Mouse (Mus musculus) CH12.LX (cell line): ENCODE data around the gene Ddost. TPM values are rescaled to one million over a fixed set of nuclear protein-coding genes. Genes with fewer than 3 reads are reported as not detected.

Experiments
- DNase-seq: peaks from one replicate; pipeline ENCODE4 v3.0.0-alpha.2; 2013; ENCODE audit errors: extremely low read depth
- H3K27ac ChIP-seq: 2 replicates; pipeline ENCODE4 v1.5.1; 2012; ENCODE audit warnings: low read depth, mild to moderate bottlenecking, control low read depth, moderate library complexity; ENCODE audit not compliant: insufficient read depth
- H3K27me3 ChIP-seq: replicated peaks from 2 replicates; pipeline ENCODE3; 2012; ENCODE audit warnings: inconsistent platforms
- H3K36me3 ChIP-seq, 2 experiments: replicated peaks in 1 of 2; 2 replicates each; pipeline versions ENCODE3 to v1.6.1; 2012; ENCODE audit warnings: inconsistent platforms in 1 of 2, low read length in 1 of 2, mild to moderate bottlenecking in 1 of 2, mixed read lengths in 1 of 2, moderate library complexity in 1 of 2; ENCODE audit not compliant: control insufficient read depth in 1 of 2, insufficient read depth in 1 of 2
- H3K4me1 ChIP-seq, 2 experiments: 2 replicates each; pipeline ENCODE4 v1.6.1; 2012; ENCODE audit warnings: inconsistent platforms in 1 of 2, moderate library complexity in 1 of 2; ENCODE audit not compliant: insufficient read depth in 2 of 2, control insufficient read depth in 1 of 2
- H3K4me2 ChIP-seq: 2 replicates; pipeline ENCODE4 v1.6.1; 2012; ENCODE audit warnings: low read depth, mild to moderate bottlenecking, control low read depth; ENCODE audit not compliant: poor library complexity, insufficient read depth, severe bottlenecking
- H3K4me3 ChIP-seq, 3 experiments: fragments of 150-350 bp in 1 of 3; sonication (generic) in 1 of 3; replicated peaks in 1 of 3; 2 replicates each; pipeline versions ENCODE3 to v1.5.1; 2011 to 2012; ENCODE audit warnings: low read depth in 2 of 3, low read length in 2 of 3, mild to moderate bottlenecking in 2 of 3, moderate library complexity in 2 of 3, control low read depth in 1 of 3, improper control_type of control experiment in 1 of 3, inconsistent platforms in 1 of 3, mixed read lengths in 1 of 3; ENCODE audit not compliant: poor library complexity in 1 of 3
- H3K79me2 ChIP-seq: replicated peaks from 2 replicates; pipeline ENCODE4 v1.6.1; 2012; ENCODE audit warnings: mild to moderate bottlenecking, moderate library complexity; ENCODE audit not compliant: control insufficient read depth, poor library complexity, insufficient read depth, severe bottlenecking; ENCODE audit errors: extremely low read depth
- H3K9ac ChIP-seq: 2 replicates; pipeline ENCODE4 v1.6.1; 2012; ENCODE audit warnings: low read depth, mild to moderate bottlenecking, control low read depth, moderate library complexity; ENCODE audit not compliant: insufficient read depth
- H3K9me3 ChIP-seq: replicated peaks from 2 replicates; pipeline ENCODE3; 2012; ENCODE audit warnings: low read length, inconsistent platforms, mixed read lengths
- CHD1 ChIP-seq: IDR thresholded peaks from 2 replicates; pipeline ENCODE4 v1.6.1; 2012; ENCODE audit warnings: low read depth, low read length, improper control_type of control experiment, inconsistent platforms
- E2F4 ChIP-seq: IDR thresholded peaks from 2 replicates; pipeline ENCODE4 v1.6.1; 2011; ENCODE audit warnings: low read depth, low read length, improper control_type of control experiment; ENCODE audit not compliant: insufficient replicate concordance
- ELF1 ChIP-seq: IDR thresholded peaks from 2 replicates; pipeline ENCODE4 v1.6.1; 2014; ENCODE audit warnings: low read depth, mild to moderate bottlenecking, inconsistent platforms, low read length, improper control_type of control experiment
- GABPA ChIP-seq: IDR thresholded peaks from 2 replicates; pipeline ENCODE4 v1.6.1; 2012; ENCODE audit warnings: low read depth, low read length, improper control_type of control experiment, inconsistent platforms; ENCODE audit not compliant: insufficient replicate concordance
- IRF4 ChIP-seq: IDR thresholded peaks from 2 replicates; pipeline ENCODE4 v1.6.1; 2014; ENCODE audit warnings: low read depth, mild to moderate bottlenecking, inconsistent platforms, low read length, improper control_type of control experiment
- JUN ChIP-seq: IDR thresholded peaks from 2 replicates; pipeline ENCODE4 v1.6.1; 2011; ENCODE audit warnings: low read depth, mild to moderate bottlenecking, low read length, improper control_type of control experiment, moderate library complexity; ENCODE audit not compliant: insufficient read depth
- KAT2A ChIP-seq: IDR thresholded peaks from 2 replicates; pipeline ENCODE4 v1.6.1; 2012; ENCODE audit warnings: low read length, improper control_type of control experiment, inconsistent platforms; ENCODE audit not compliant: insufficient replicate concordance
- MAFK ChIP-seq: IDR thresholded peaks from 2 replicates; pipeline ENCODE4 v1.6.1; 2011; ENCODE audit warnings: low read length, improper control_type of control experiment; ENCODE audit not compliant: insufficient replicate concordance
- MAX ChIP-seq: IDR thresholded peaks from 2 replicates; pipeline ENCODE4 v1.6.1; 2011; ENCODE audit warnings: low read length, improper control_type of control experiment
- MAZ ChIP-seq: IDR thresholded peaks from 2 replicates; pipeline ENCODE4 v1.6.1; 2012; ENCODE audit warnings: low read depth, mild to moderate bottlenecking, inconsistent platforms, low read length, improper control_type of control experiment, moderate library complexity
- MXI1 ChIP-seq: IDR thresholded peaks from 2 replicates; pipeline ENCODE4 v1.6.1; 2011; ENCODE audit warnings: mild to moderate bottlenecking, low read depth, low read length, improper control_type of control experiment
- NELFE ChIP-seq: IDR thresholded peaks from 2 replicates; pipeline ENCODE4 v1.6.1; 2011; ENCODE audit warnings: low read depth, low read length, improper control_type of control experiment
- NRF1 ChIP-seq: IDR thresholded peaks from 2 replicates; pipeline ENCODE4 v1.6.1; 2014; ENCODE audit warnings: low read depth, mild to moderate bottlenecking, inconsistent platforms, low read length, improper control_type of control experiment, moderate library complexity
- PAX5 ChIP-seq: IDR thresholded peaks from 2 replicates; pipeline ENCODE4 v1.6.1; 2012; ENCODE audit warnings: low read length, inconsistent platforms, mixed read lengths
- POLR2A ChIP-seq: IDR thresholded peaks from 2 replicates; pipeline ENCODE4 v1.6.1; 2011; ENCODE audit warnings: low read depth, mild to moderate bottlenecking, improper control_type of control experiment, low read length
- POLR2AphosphoS2 ChIP-seq: IDR thresholded peaks from 2 replicates; pipeline ENCODE4 v1.6.1; 2011; ENCODE audit warnings: low read depth, low read length, improper control_type of control experiment
- RAD21 ChIP-seq: IDR thresholded peaks from 2 replicates; pipeline ENCODE4 v1.6.1; 2011; ENCODE audit warnings: low read depth, mild to moderate bottlenecking, low read length, improper control_type of control experiment, moderate library complexity
- SIN3A ChIP-seq: IDR thresholded peaks from 2 replicates; pipeline ENCODE4 v1.6.1; 2012; ENCODE audit warnings: low read length, improper control_type of control experiment, inconsistent platforms
- TBP ChIP-seq: conservative IDR thresholded peaks from 2 replicates; pipeline ENCODE4 v1.6.1; 2011; ENCODE audit warnings: low read depth, low read length, improper control_type of control experiment
- TCF12 ChIP-seq: IDR thresholded peaks from 2 replicates; pipeline ENCODE4 v1.6.1; 2014; ENCODE audit warnings: low read depth, mild to moderate bottlenecking, inconsistent platforms, low read length, improper control_type of control experiment
- UBTF ChIP-seq: IDR thresholded peaks from 2 replicates; pipeline ENCODE4 v1.6.1; 2012; ENCODE audit warnings: low read depth, mild to moderate bottlenecking, inconsistent platforms, low read length, improper control_type of control experiment, moderate library complexity
- USF2 ChIP-seq: conservative IDR thresholded peaks from 2 replicates; pipeline ENCODE4 v1.6.1; 2011; ENCODE audit warnings: low read depth, low read length, improper control_type of control experiment
- ZNF384 ChIP-seq: IDR thresholded peaks from 2 replicates; pipeline ENCODE4 v1.6.1; 2012; ENCODE audit warnings: low read depth, low read length, improper control_type of control experiment, inconsistent platforms
- dilution Hi-C: fragments of 300-500 bp; cut with MboI; formaldehyde crosslinking; loops from 2 replicates; pipeline ENCODE4 v1.14.3; 2020; ENCODE audit warnings: low sequenced_read_pairs; ENCODE audit not compliant: extremely low pct_unique_long_range_greater_than_20kb, extremely low pct_ligation_motif_present
- in situ Hi-C: fragments of 300-500 bp; cut with MboI; formaldehyde crosslinking; loops from 3 replicates; pipeline ENCODE4 v1.14.3; 2019; ENCODE audit warnings: low sequenced_read_pairs, low pct_ligation_motif_present, low pct_unique_long_range_greater_than_20kb, mixed read lengths
- polyA plus RNA-seq: library from polyadenylated mRNA; unstranded; fragments of >175 nt; gene quantifications from 2 replicates; pipeline ENCODE4 v1.2.1, GENCODE M21; 2012; ENCODE audit warnings: low read depth; ENCODE audit not compliant: insufficient read length
- total RNA-seq, 2 experiments: library from RNA; depleted of rRNA; stranded (reverse); fragments of 300-350 nt in 1 of 2; fragments of >200 nt in 1 of 2; gene quantifications; 2 replicates each; pipeline ENCODE4 v1.2.3; 2012 to 2014

The Ddost gene
- total and polyA plus RNA-seq, 3 experiments, result 163 to 186 (median 164) TPM

- dilution Hi-C loops, result no loop called here
- Histone ChIP-seq H3K36me3 (no peaks in the 10 kb centered on the region), H3K4me2 (no peak overlapping the region), H3K27ac (no peak overlapping the region), H3K4me3 (no peak overlapping the region), H3K79me2 (no peaks in the 10 kb centered on the region), H3K27me3 (peaks cover 12% of the 10 kb centered on the region), H3K9ac (no peak overlapping the region), H3K4me1 (peaks cover 0 to 6% of the 10 kb centered on the region in 2 experiments; a peak in 2 of 4 replicates), H3K9me3 (peaks cover 12% of the 10 kb centered on the region)
- TF ChIP-seq NRF1 (no peak), MAX (no peak), GABPA (no peak), MAZ (no peak), E2F4 (no peak), MAFK (no peak)
- no peak for DNase-seq
- in situ Hi-C loops, result loop anchor here (10.0 to 25.0 kb wide), 2 partner anchors 50 to 362 kb away; no protein-coding TSS in a partner anchor
Measured at GRCm38 (mm10) chr4:138324451-138324850, 19.9 kb downstream of the Ddost start.

GRCm38 (mm10) chr4:138325466-138326076, 21.0 kb downstream of the Ddost start:
- dilution Hi-C loops (no loop called here), in situ Hi-C loops (loop anchor here (10.0 kb wide), 1 partner anchor 49 kb away; no protein-coding TSS in a partner anchor)
- peak overlapping the region; percentile 68 for H3K9ac ChIP-seq
- DNase-seq, result peak; percentile 94
- peaks cover 12% of the 10 kb centered on the region for H3K9me3 ChIP-seq
- H3K27me3 ChIP-seq, result peaks cover 20% of the 10 kb centered on the region
- peak overlapping the region; percentile 53 to 72 (median 70) for H3K4me3 ChIP-seq
- H3K4me1 ChIP-seq, result peaks cover 0 to 6% of the 10 kb centered on the region in 2 experiments; a peak in 2 of 4 replicates
- H3K27ac ChIP-seq, result peak overlapping the region; percentile 58
- no peaks in the 10 kb centered on the region for H3K36me3 ChIP-seq
- peak overlapping the region; percentile 29; the same call in 1 of the 2 replicates for H3K4me2 ChIP-seq
- H3K79me2 ChIP-seq, result no peaks in the 10 kb centered on the region
- TF ChIP-seq MAZ (no peak), POLR2A (peak; percentile 53; the same call in 1 of the 2 replicates), MXI1 (no peak; the same call in 1 of the 2 replicates), UBTF (peak; percentile 78; the same call in 1 of the 2 replicates), ZNF384 (no peak)

DNA sequence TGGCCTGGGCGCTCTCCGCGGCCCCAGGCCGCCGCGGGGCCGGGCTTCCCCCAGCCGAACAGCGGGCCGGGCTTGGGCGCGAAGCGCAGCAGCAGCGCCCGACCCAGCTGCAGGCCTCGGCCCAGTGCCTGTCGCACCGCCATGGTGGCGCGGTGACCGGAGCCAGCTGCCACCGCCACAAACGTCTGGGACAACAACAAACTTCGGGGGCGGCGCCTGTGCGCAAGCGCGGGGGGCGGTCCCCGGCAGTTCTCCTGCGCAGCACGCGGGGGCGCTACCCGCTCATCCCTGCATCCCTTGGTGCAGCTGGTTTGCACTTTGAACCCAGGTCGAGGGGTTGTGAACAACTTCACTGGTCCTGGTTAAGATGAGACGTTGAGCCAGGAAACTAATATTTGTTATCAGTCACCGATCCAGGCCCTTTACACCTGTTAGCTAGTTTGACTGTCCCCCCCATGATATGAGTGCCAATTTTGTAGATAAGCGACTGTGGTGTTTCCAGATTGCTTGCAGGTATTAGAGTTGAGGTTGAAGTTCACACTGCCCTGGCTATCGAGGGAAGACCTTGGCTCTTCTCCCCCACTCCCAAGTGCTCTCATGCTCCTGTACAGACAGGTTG, 21.7 kb downstream of the Ddost start, which contains the start of gene Pink1:
Pink1 (minus strand) TSS at position 231 of the 619 bp plus-strand sequence.
- Histone ChIP-seq H3K9ac (peak within 1 kb of the TSS; percentile 68), H3K4me2 (peak within 1 kb of the TSS; percentile 40; the same call in 1 of the 2 replicates), H3K4me3 (peak within 1 kb of the TSS; percentile 53 to 72 (median 70)), H3K4me1 (peaks cover 0 to 6% of the 10 kb centered on the region in 2 experiments; a peak in 2 of 4 replicates), H3K79me2 (no peaks in the 10 kb centered on the region), H3K27me3 (peaks cover 26% of the 10 kb centered on the region), H3K27ac (peak within 1 kb of the TSS; percentile 58), H3K36me3 (no peaks in the 10 kb centered on the region), H3K9me3 (peaks cover 12% of the 10 kb centered on the region)
- in situ Hi-C loops (loop anchor here (10.0 kb wide), 1 partner anchor 49 kb away; no protein-coding TSS in a partner anchor), dilution Hi-C loops (no loop called here)
- peak; percentile 76 for DNase-seq
- 0 out of 2 replicates have a peak, but pooled peaks have one; percentile 36 for TF ChIP-seq TCF12
- peak; percentile 76 for TF ChIP-seq RAD21
- TF ChIP-seq KAT2A, result no peak
- no peak for TF ChIP-seq POLR2AphosphoS2
- TF ChIP-seq JUN, result no peak
- TF ChIP-seq USF2, result no peak
- TF ChIP-seq ELF1, result peak; percentile 41; the same call in 1 of the 2 replicates
- TF ChIP-seq TBP, result no peak
- TF ChIP-seq PAX5, result no peak
- peak; percentile 47 for TF ChIP-seq MXI1
- no peak for TF ChIP-seq ZNF384
- TF ChIP-seq CHD1, result no peak
- TF ChIP-seq NELFE, result peak; percentile 67; the same call in 1 of the 2 replicates
- 0 out of 2 replicates have a peak, but pooled peaks have one; percentile 22 for TF ChIP-seq IRF4
- TF ChIP-seq SIN3A, result peak; percentile 62; the same call in 1 of the 2 replicates
